Mouse (Mus musculus) erythroblast, adult 5-6 weeks (primary cell): ENCODE measurements around the gene 4931422A03Rik. TPM values are rescaled to one million over a fixed set of nuclear protein-coding genes. Genes with fewer than 3 reads are reported as not detected.
"Not testable (repeated sequence)": the region's sequence is repeated elsewhere in the genome, so short reads cannot be mapped to it uniquely, and the experiment has no call there.

Source experiments
- ATAC-seq: replicated peaks from 2 replicates; pipeline ENCODE4 v1.8.0; 2016; ENCODE audit warnings: moderate number of reproducible peaks, mild to moderate bottlenecking, moderate TSS enrichment, inconsistent platforms; ENCODE audit not compliant: poor library complexity, low FRiP score, severe bottlenecking
- total RNA-seq, 2 experiments: library from RNA; stranded (forward) in 1 of 2; stranded (reverse) in 1 of 2; fragments of 150-400 nt in 1 of 2; fragments of 200-764, 138-1000 nt in 1 of 2; gene quantifications; 2 replicates each; pipeline versions ENCODE4 v1.2.3 to v1.2.4; 2015 to 2017; ENCODE audit warnings: low replicate concordance in 2 of 2

Gene 4931422A03Rik
- total RNA-seq, 2 experiments from 2014 or later = 10.4 TPM; not detected in 1

GRCm38 (mm10) chr2:104029074-104029473 lies 913 bp upstream of the 4931422A03Rik start:
- peak; percentile 69 for ATAC-seq

- ATAC-seq = peak; percentile 80
These were observed 563 bp downstream of the 4931422A03Rik start, which contains the start of gene Fbxo3 for GRCm38 (mm10) chr2:104027458-104028138. Gene Fbxo3 (plus strand): TSS chr2:104027721.

GRCm38 (mm10) chr2:104024656-104025055 lies 3.5 kb downstream of the 4931422A03Rik start:
- ATAC-seq = no peak

GRCm38 (mm10) chr2:104023096-104023495 lies 5.1 kb downstream of the 4931422A03Rik start:
- ATAC-seq = no peak

- not testable (repeated sequence) for ATAC-seq
These were observed 19.3 kb downstream of the 4931422A03Rik start for GRCm38 (mm10) chr2:104008853-104009252.

GRCm38 (mm10) chr2:104007793-104008519 lies 20.2 kb downstream of the 4931422A03Rik start:
- ATAC-seq = no peak

- peak; percentile 67 for ATAC-seq
These were observed 25.3 kb downstream of the 4931422A03Rik start for GRCm38 (mm10) chr2:104002711-104003413.

- ATAC-seq = no peak
These were observed 26.3 kb downstream of the 4931422A03Rik start for GRCm38 (mm10) chr2:104001861-104002260.

- ATAC-seq = peak; percentile 88
These were observed 27.1 kb downstream of the 4931422A03Rik start for GRCm38 (mm10) chr2:104001076-104001475.

GRCm38 (mm10) chr2:103992618-103993332 lies 35.4 kb downstream of the 4931422A03Rik start:
- ATAC-seq = no peak

- no peak for ATAC-seq
These were observed 36.0 kb downstream of the 4931422A03Rik start for GRCm38 (mm10) chr2:103992162-103992561.

GRCm38 (mm10) chr2:103991303-103991702 lies 36.9 kb downstream of the 4931422A03Rik start:
- peak; percentile 64; the same call in 1 of the 2 replicates for ATAC-seq

GRCm38 (mm10) chr2:103989724-103990123 lies 38.4 kb downstream of the 4931422A03Rik start:
- no peak for ATAC-seq

- ATAC-seq = not testable (repeated sequence)
These were observed 40.6 kb downstream of the 4931422A03Rik start for GRCm38 (mm10) chr2:103987595-103987994.

- ATAC-seq = no peak
These were observed 45.0 kb downstream of the 4931422A03Rik start for GRCm38 (mm10) chr2:103983146-103983545.

GRCm38 (mm10) chr2:103982250-103982649 lies 45.9 kb downstream of the 4931422A03Rik start:
- ATAC-seq = peak; percentile 52; the same call in 1 of the 2 replicates

- no peak for ATAC-seq
These were observed 50.4 kb downstream of the 4931422A03Rik start for GRCm38 (mm10) chr2:103977716-103978115.

- no peak for ATAC-seq
These were observed 50.9 kb downstream of the 4931422A03Rik start for GRCm38 (mm10) chr2:103977216-103977615.

GRCm38 (mm10) chr2:103975904-103976303 lies 52.3 kb downstream of the 4931422A03Rik start:
- no peak for ATAC-seq

- no peak for ATAC-seq
These were observed 56.3 kb downstream of the 4931422A03Rik start for GRCm38 (mm10) chr2:103971838-103972237.
